Mouse (Mus musculus) thymus, postnatal 25 days (tissue): Measurements from ENCODE around the gene Slc44a5.

Source experiments
- DNase-seq: peaks from one replicate; pipeline ENCODE4 v3.0.0; 2022

Slc44a5 gene

DNA sequence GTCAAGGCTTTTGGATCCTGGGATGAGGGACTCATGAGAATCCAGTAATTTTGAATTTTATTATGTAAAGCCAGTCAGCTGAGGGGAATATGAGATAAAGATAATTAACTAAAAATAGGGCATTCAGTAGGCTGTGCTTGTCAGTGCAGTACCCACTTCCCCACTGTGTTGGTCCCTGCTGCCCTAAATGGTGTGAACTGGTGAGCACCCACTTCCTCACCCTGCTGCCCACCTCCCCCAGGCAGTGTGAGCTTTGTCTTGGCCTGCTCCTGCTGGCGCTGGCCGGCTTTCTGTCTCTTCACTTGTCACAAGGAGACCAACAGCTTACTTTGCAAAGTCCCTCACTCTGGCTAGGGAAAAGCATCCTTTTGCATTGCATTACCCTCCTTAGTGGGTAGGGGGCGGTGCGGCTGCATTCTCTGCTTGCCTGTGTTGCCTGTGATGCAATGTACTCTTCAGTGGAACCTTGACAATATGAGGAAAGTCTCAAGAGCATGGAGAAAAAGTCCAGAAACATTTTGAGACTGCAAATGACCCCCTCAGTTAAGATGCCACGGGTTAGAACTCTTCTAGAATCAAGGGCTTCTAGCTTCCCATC lies 344.5 kb downstream of the Slc44a5 start:
- DNase-seq = no peak
